Mouse (Mus musculus): ENCODE measurements around the gene Chga. TPM values are rescaled to one million over a fixed set of nuclear protein-coding genes. Genes with fewer than 3 reads are reported as not detected.

The Chga gene
- under 1 TPM in 1 of 3 experiments, not detected in 2; 0.47 TPM for polyA plus RNA-seq (2017; shearing (Covaris generic))

DNA sequence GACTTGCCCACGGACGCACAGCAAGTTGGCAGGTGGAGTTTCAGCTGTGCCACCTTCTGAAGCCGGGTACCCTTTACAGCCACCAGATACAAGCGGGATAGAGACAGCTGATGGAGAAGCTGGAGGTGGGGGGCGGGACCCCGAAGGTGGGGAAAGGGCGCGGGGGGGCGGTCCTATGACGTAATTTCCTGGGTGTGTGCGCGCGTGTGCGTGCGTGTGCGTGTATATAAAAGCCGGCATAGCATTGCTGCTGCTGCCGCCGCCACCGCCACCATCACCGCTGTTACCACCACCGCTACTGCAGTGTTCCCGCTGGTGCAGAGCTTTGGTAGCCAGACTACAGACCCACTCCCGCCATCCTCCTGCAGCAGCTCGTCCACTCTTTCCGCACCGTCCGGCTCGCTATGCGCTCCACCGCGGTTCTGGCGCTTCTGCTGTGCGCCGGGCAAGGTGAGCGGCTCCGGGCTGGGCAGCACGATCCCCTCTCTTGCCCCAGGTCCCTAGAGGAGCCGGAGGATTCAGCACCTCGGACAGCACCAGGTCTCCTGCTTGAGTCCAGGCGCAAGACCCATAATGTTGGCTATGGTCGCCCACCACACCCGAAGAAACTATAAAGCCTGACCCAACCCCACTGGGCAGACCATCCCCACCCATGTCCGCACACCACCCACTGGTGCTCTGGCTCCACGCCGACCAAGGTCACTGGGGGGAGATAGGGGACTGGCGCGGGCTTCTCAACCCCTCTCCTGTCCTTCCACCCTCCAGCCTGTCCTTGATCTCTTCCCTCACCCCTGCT, at the start of gene Chga:
Chga (plus strand) TSS at position 249 of the 796 bp plus-strand sequence.
- ATAC-seq: no peak

DNA sequence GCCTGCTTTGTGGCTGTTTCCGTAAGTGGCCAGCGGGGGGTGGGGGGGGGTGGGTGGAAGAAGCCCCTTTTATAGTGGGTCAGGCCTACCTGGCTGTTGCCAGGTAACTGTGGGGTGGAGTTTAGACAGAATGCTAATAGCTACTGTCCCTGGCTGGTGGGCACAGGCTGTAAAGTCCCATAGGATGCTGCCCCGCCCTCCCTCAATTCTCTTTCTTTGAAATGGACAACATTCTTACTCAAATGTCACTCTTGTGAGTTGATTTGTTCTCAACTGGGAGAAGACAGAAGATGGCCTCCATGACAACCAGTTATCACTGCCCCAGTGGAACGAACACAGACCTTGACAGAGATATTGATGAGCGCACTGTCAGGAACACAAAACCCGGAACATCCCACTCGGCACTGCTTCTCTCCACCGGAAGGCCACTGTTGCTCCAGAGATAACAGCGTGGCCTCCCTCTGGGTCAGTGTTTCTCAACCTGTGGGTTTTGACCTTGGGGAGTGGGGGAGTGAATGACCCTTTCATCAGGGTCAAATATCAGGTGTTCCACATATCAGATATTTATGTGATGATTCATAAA, 49.5 kb upstream of the Chga start:
- no peak for ATAC-seq

GRCm38 (mm10) chr12:102505949-102506348, 48.8 kb upstream of the Chga start:
- no peak for ATAC-seq

DNA sequence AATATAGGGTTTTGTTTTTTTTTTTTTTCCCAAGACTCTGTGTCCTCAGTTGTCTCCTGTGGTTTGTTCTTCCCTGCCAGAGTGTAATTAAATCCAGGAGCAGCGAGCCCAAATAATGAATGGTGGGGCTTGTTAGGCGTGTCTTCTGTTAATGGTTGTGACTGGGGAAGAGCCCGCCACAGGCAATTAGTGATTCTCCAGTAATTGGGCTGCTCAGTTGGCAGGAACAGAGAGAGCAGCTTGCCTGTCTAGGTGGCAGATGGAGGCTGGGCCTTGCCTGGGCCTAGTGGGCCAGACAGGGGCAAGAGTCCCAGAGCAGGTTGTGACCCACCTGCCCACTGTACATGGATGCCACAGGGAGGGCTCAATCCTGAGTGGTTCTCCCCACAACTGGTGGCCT, 43.4 kb upstream of the Chga start:
- ATAC-seq: no peak

DNA sequence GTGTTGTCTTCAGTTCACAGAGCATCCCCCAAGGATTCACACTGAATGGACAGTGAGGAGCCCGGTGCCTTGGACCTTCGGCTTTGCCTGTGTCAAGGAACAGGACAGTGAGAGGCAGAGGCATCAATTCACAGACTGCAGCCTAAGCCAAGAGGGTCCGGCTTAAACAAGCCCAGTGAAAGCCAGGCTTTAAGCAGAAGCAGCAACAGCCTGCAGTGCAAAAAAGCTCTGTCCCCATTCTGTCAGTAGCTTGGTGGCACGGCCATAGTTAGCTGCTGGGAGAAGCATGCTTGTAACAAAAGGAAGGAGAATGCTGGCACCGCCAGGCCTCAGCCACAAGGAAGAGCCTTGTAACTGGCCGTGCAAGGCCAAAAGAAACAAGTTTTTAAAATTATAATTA, 40.6 kb upstream of the Chga start:
- no peak for ATAC-seq

DNA sequence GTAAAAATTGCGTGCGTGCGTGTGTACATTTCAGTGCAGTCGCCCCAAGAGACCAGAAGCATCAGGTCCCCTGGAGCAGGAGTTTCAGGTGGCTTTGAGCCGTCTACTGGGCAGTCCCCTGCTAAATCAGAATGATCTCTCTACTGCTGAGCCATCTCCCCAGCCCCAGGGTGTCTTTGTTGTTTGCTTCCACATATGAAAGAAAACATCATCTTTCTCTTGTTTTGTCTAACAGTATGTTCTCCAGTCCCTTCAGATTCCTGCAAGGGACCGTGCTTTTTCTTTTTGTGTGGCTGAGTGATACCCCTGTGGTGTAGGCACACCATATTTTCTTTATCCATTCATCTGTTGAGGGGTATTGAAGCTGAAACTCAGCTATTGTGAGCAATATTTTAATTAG, 40.0 kb upstream of the Chga start:
- no peak for ATAC-seq

DNA sequence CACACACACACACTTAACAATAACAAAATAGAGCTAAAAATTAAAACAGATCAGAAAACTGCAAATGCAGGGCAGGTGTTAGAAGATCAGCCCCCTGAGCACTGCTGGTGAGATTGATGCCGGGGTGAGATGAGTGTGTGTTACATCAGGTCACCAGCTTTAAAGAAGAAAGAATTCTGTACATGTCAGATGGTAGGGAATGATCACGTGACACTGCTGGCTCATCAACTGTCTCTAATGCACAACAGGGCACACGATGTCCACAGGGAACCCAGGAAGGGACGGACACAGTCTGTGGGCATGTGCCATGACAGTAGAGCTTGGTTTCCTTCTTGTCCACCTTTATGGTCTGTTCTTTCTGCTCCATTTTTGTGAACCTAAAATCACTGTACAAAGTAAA, 38.6 kb upstream of the Chga start:
- ATAC-seq: no peak

DNA sequence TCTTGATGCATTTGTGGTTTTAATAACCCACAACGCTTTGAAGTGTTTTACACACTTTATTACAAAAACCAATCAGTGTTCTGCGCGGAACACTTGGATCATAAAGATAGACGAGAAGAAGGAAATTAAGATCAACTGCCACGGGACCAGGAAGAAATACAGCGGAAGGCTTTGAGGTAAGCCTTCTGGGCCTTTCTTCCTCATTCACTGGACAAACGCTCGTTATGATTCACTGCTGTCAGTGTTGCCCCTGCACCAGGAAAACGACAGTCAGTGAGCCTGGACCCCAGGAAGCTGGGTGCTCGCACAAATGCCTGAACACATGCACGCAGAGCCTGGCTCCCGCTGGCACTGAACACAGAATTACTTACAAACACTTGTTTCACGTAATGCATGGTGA, 37.1 kb upstream of the Chga start:
- no peak for ATAC-seq

- no peak for ATAC-seq
Observed at GRCm38 (mm10) chr12:102519929-102520720, 34.6 kb upstream of the Chga start.

- no peak for ATAC-seq
Observed at GRCm38 (mm10) chr12:102521777-102522319, 32.9 kb upstream of the Chga start.

DNA sequence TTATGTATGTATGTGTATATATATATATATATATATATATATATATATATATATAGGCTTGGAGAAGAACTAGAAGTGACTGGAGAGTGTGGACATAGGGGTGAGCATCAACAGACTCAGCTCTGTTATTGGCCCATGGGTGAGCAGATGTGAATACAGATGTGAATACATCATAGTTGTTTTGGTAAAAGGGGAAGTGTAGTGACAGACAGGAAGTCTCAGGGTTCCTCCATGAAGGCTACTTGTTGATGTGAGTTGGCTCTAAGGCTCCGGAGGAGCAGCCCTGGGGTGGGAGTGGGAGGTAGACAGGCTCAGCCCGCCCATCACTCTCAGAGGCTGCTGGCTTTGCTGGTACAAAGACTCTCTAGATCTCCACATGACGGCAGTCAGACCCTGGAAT, 30.6 kb upstream of the Chga start:
- no peak for ATAC-seq

- ATAC-seq: no peak
Observed at GRCm38 (mm10) chr12:102524760-102525159, 30.0 kb upstream of the Chga start.

DNA sequence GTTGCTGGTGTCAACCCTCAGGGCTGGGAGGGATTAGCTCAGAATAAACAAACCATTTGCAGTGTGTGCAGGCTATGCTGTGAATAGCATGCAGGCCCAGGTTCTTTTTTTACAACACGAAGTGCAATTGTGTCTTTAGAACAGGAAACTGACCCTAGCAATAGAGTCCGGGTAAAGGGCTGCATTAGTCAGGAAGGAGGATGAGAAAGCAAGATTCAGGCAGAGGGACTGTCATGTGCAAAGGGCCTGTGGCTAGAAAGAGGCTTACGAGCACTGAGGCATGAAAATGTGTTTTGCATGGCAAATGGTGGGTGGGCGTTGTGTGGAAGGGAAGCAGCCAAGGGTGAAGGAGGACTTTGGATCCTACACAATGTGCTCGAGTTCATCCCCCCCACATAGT, 26.8 kb upstream of the Chga start:
- no peak for ATAC-seq

- ATAC-seq: no peak
Observed at GRCm38 (mm10) chr12:102535796-102536195, 19.0 kb upstream of the Chga start.

- ATAC-seq: no peak
Observed at GRCm38 (mm10) chr12:102540278-102540677, 14.5 kb upstream of the Chga start.

DNA sequence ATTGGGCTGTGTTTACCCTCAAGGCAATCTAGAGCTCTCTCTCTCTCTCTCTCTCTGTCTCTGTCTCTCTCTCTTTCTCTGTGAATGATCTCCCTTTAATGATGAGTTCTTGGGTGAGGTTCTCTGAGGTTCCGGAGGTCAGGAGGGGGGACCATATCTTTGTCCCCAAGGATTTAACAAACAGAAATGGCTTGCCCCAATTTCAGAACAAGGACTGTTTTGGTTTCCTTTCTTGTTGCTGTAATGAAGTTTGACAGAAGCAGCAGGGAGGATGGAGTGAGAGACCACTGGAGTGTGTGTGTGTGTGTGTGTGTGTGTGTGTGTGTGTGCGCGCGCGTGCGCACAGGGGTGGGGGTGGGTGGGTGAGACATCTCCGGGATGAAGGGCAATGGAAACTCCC, 13.6 kb upstream of the Chga start:
- no peak for ATAC-seq

DNA sequence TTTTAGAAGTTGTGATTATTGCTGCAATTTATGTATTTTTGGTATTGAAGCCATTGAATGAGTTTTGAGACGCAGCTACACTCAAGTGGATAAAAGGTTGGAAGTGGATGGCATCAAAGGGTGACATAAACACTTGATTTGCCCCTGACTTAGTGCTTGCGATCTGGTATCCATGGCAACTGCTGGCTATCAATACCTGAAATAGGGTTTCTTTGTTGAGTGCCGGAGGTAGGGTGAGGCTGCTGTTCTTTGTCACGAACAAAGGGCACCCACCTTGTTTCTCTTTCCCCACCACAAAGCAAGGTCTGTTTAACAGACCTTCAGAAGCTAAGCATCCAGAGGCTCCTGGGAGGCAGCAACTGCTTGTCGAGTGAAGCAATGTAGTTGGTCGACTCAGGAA, 9.6 kb upstream of the Chga start:
- ATAC-seq: no peak

DNA sequence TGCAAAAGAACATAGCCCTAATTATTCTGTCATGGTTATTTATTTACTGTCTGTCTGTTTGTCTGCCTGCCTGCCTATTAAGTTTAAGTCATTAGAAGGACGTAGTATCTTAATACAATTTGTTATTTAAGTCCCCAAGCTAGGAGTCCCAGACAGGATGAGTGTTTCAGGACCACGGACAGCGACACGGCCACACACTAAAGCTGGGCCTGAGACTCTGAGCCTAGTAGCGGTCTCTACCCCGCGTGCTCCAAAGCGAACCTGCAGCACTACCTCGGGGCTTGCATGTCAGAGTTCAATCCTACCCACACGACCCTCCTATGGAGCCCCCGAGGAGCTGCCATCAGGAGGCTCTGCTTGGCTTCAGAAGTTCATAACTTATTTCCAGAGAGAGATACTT, 4.2 kb upstream of the Chga start:
- no peak for ATAC-seq

GRCm38 (mm10) chr12:102551186-102551585, 3.6 kb upstream of the Chga start:
- ATAC-seq: no peak

DNA sequence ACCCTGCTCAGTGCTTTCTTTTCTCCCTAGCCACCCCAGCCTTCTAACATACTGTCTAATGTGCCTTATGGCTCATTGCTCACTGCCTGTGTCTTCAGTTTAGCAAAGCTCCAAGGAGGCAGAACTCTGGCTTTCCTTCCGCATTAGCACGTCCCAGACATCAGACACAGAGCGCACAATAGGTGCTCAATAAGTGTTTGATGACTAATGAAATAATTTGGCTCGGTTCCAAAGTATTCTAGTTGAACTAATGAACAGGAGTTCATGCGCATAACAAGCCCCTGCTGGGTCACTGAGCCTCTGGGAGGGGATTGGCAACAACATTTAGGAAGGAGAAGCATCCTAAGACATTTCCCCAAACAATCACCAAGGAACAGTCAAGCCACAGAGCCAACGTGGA, 2.8 kb upstream of the Chga start:
- ATAC-seq: no peak

DNA sequence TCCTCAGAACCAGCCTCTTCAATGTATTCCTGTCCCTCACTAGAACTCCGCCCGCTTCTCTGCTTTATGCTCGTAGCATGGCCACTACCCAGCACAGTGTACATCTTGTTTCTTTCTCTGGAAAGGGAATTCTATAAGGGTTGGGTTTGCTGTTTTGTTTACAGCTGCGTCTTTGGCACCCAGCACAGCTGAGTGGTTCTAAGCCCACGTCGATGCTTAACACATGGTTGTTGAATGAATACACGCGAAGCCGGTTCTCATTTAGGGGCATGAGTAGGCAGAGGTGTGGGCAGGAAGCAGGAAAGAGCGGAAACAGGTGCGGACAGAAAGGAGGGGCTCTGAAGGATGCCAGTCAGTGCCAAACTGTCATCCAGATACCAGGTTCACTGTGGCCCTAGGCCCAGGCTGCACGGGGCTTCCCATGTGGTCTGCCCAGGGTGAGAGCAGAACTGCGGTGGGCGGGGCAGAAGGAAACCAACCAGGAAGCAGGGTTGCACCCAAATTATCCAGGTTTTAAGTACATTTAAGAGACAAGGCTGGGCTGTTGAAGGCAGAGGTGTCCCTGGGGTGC, 979 bp upstream of the Chga start:
- no peak for ATAC-seq

- ATAC-seq: no peak
Observed at GRCm38 (mm10) chr12:102555850-102556249, 1.1 kb downstream of the Chga start.

DNA sequence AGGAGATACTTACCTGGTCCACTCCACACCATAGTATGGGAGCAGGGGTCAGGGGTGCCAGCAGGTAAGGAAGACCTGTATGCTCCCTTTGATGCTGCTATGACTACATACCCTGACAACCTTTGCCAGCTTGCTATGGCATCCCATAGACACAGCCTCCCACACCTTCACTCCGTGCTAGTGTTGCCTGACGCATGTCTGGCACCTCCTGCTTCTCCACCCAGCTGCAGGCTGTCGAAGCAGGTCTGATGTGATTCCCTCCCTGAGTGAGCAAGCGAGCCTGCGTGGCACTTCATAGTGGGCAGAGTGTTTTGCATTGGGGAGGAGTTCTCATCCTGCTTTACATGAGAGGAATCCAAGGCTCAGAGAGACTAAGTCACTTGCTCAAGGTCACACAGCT, 2.6 kb downstream of the Chga start:
- no peak for ATAC-seq

All from inflammation-experienced regulatory T-cells, adult 6 months (primary cell).